Mouse (Mus musculus): Measurements from ENCODE around the gene Hsd17b3. TPM values are rescaled to one million over a fixed set of nuclear protein-coding genes. Genes with fewer than 3 reads are reported as not detected.

Hsd17b3 gene
- polyA plus RNA-seq, 1 experiment from 2014 or later, result not detected

DNA sequence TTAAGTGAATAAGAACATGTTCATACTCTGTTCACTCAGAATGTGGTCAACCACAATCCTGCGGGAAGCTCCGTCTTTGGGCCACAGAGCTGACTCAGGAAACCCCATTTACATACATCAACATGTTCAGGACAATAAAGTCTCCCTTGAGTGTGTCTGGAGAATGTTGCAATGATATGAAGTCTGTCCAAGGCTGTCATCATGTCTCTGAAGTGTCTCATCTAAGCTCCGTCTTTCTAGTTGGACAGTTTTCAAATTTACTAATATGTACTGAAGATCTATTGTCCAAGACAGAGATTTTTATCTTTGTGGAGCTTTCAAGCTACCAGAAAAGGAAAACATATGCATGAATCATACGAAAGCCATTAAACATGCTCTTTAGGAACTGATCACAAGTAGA, 77.9 kb downstream of the Hsd17b3 start:
- ATAC-seq (ENCODE audit: insufficient read depth, low FRiP score, low read depth), result no peak
- Histone ChIP-seq H3K4me3 (replicated peaks) (no peak overlapping the region), H3K27me3 (replicated peaks) (no peaks in the 10 kb centered on the region), H3K9ac (no peak overlapping the region), H3K27ac (no peak overlapping the region), H3K4me1 (no peaks in the 10 kb centered on the region), H3K4me2 (no peak overlapping the region), H3K9me3 (no peaks in the 10 kb centered on the region), H3K36me3 (no peaks in the 10 kb centered on the region)
- 57% methylated on average over 4 of the region's 4 CpGs for WGBS

Other genes with a start within 250 kb of the Hsd17b3 start
- 4.6 and 5.4 TPM in 2 replicates for gene Slc35d2, start 40.1 kb upstream of the Hsd17b3 start, polyA plus RNA-seq (2015; fragmentation: Nextera tagmentation; extraction: Ambion mirVana)
- gene Zfp367, start 64.0 kb upstream of the Hsd17b3 start, polyA plus RNA-seq (2015; fragmentation: Nextera tagmentation; extraction: Ambion mirVana), result 22.7 and 23.9 TPM in 2 replicates
- gene Habp4, start 72.6 kb upstream of the Hsd17b3 start, polyA plus RNA-seq (2015; fragmentation: Nextera tagmentation; extraction: Ambion mirVana), result 19.5 and 22.8 TPM in 2 replicates
- 24.5 and 26.1 TPM in 2 replicates for gene Cdc14b, start 186.1 kb upstream of the Hsd17b3 start, polyA plus RNA-seq (2015; fragmentation: Nextera tagmentation; extraction: Ambion mirVana)
- gene Aaed1, start 223.5 kb upstream of the Hsd17b3 start, polyA plus RNA-seq (2015; fragmentation: Nextera tagmentation; extraction: Ambion mirVana), result 63.7 and 63.9 TPM in 2 replicates

All from stomach, embryonic 15.5 days (tissue).